Mouse (Mus musculus) kidney, postnatal 0 days (tissue): ENCODE measurements at regions not wholly inside any gene's neighbourhood (a gene's known extent, or its start where the extent isn't known, plus 50 kb on each side); places are given as distances from the start of the nearest gene placed in this dataset.

Experiments used
- ATAC-seq: fragments of 200-750 bp; cut with Nextera tagmentation; replicated peaks from 2 replicates; pipeline ENCODE4 v1.8.0; 2017; ENCODE audit warnings: low read depth, moderate number of reproducible peaks, moderate TSS enrichment, moderate library complexity; ENCODE audit not compliant: low FRiP score
- DNase-seq: peaks from one replicate; pipeline ENCODE4 v3.0.0-alpha.2; 2016; ENCODE audit warnings: low spot score
- H3K27ac ChIP-seq: fragments of 300-500 bp; sonication (generic); 2 replicates; pipeline ENCODE4 v1.5.1; 2014; ENCODE audit warnings: mild to moderate bottlenecking
- H3K27me3 ChIP-seq: fragments of 300-500 bp; sonication (generic); 2 replicates; pipeline ENCODE4 v1.6.1; 2014; ENCODE audit warnings: low read length, mixed read lengths; ENCODE audit not compliant: insufficient read depth
- H3K36me3 ChIP-seq: fragments of 300-500 bp; sonication (generic); 2 replicates; pipeline ENCODE4 v1.6.1; 2014; ENCODE audit warnings: low read length, mixed read lengths; ENCODE audit not compliant: insufficient read depth
- H3K4me1 ChIP-seq: fragments of 300-500 bp; sonication (generic); replicated peaks from 2 replicates; pipeline ENCODE4 v1.6.1; 2014; ENCODE audit warnings: antibody characterized with exemption, low read length, mixed read lengths; ENCODE audit not compliant: insufficient read depth
- H3K4me2 ChIP-seq: fragments of 300-500 bp; sonication (generic); 2 replicates; pipeline ENCODE4 v1.6.1; 2014; ENCODE audit warnings: mild to moderate bottlenecking, low read length, moderate library complexity, mixed read lengths
- H3K4me3 ChIP-seq: fragments of 300-500 bp; sonication (generic); replicated peaks from 2 replicates; pipeline ENCODE4 v1.5.1; 2014; ENCODE audit warnings: low read depth, low read length
- H3K9ac ChIP-seq: fragments of 300-500 bp; sonication (generic); 2 replicates; pipeline ENCODE4 v1.6.1; 2014; ENCODE audit warnings: low read depth, low read length
- H3K9me3 ChIP-seq: fragments of 300-500 bp; sonication (generic); replicated peaks from 2 replicates; pipeline ENCODE4 v1.6.1; 2016; ENCODE audit warnings: low read length, inconsistent platforms, mixed read lengths
- CTCF ChIP-seq: IDR thresholded peaks from 2 replicates; pipeline ENCODE4 v1.5.1; 2016; ENCODE audit warnings: antibody characterized with exemption, low read depth, mild to moderate bottlenecking, moderate library complexity
- WGBS: fragments of 180-500 bp; shearing (Covaris S2); extraction: QIAGEN DNeasy Blood & Tissue Kit; methylation state at CpG from one replicate; pipeline ENCODE4 v1.1.7; 2014; 5-methylcytosine and 5-hydroxymethylcytosine counted together

- 56% methylated on average over 3 of the region's 3 CpGs for WGBS
- peak; percentile 16 for DNase-seq
- no peak overlapping the region for H3K9ac ChIP-seq
Observed at GRCm38 (mm10) chr13:16805560-16805959, 793.9 kb downstream of the Inhba start.

More at GRCm38 (mm10) chr13:16805560-16805959, 793.9 kb downstream of the Inhba start:
- no peak overlapping the region for H3K4me3 ChIP-seq
- H3K4me1 ChIP-seq, result no peaks in the 10 kb centered on the region
- no peaks in the 10 kb centered on the region for H3K36me3 ChIP-seq
- H3K4me2 ChIP-seq, result no peak overlapping the region
- H3K27me3 ChIP-seq, result no peaks in the 10 kb centered on the region
- no peak for TF ChIP-seq CTCF
- ATAC-seq, result no peak
- H3K27ac ChIP-seq, result no peak overlapping the region
- H3K9me3 ChIP-seq, result no peaks in the 10 kb centered on the region
